Mouse (Mus musculus) yolk sac, embryonic 10.5 days (tissue): ENCODE data around the gene Gpbp1l1.

ENCODE experiments used
- DNase-seq: peaks from one replicate; pipeline ENCODE4 v3.0.0-alpha.2; 2017; ENCODE audit warnings: low spot score

Gene Gpbp1l1

DNA sequence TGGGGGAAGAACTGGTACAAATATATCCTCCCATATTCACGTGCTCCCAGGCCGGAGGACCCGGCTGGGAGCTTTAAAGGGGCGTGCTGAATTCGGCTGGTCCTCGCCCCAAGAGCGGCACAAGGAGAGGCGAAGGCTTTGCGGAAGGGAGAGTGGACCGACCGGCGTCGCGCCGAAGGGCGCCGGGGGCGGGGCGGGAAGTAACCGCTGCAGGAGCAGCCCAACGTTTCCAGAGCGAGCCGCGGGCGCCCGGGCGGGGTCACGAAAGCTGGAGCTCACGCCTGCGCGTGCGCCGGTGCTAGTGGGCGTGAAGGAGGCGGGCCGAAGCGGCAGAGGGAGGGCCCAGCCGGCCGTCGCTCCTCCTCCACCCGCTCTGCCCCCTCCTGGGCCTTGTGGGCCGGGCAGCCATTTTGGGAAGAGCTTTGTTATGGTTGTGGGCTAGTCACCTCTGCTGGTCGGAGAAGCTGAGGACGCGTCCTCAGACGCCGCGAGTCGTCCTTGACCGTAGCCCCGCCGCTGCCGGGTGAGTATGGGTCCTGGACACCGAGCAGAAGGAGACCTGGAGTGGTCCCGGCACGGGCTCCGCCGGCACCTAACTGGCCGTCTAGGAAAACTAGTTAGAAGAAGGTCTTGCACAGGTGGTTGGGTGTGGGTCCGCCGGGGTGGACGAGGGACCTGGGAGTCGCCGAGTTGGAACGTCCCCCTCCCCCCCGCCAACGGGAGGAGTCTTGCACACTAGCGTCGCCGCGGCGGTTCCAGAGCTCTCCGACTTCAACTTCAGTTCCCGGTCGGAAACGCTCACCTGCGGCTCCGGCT is at the start of gene Gpbp1l1:
Gene Gpbp1l1, plus strand, starts transcription at position 353 of the 816 bp plus-strand sequence.
- peak; percentile 97 for DNase-seq

DNA sequence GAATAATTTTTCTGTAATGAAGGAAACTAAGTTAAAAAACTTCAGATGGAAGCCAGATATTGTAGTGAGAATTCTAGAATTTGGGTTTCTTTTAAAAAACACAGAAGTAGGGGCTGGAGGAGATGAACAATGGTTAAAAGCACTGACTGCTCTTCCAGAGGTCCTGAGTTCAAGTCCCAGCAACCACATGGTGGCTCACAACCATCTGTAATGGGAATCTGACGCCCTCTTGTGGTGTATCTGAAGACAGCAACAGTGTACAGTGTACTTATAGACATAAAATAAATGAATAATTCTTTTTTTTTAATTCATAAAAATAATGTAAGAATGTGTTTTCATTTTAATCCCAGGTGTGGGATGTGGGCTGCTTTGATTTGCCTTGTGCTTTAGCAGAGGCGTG is 26.3 kb upstream of the Gpbp1l1 start:
- no peak for DNase-seq

DNA sequence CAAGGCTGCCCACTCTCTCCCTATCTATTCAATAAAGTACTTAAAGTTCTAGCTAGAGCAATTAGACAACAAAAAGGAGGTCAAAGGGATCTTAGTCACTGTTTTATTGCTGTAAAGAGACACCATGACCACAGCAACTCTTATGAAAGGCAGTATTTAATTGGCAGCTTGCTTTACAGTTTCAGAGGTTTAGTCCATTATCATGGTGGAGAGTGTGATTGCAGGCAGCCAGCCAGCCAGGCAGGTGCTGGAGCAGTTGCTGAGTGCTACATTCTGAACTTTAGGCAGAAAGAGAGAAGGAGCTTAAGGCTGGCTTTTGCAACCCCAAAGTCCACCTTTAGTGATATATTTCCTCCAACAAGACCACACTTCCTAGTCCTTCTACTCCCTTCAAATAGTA is 21.1 kb upstream of the Gpbp1l1 start:
- DNase-seq: no peak

DNA sequence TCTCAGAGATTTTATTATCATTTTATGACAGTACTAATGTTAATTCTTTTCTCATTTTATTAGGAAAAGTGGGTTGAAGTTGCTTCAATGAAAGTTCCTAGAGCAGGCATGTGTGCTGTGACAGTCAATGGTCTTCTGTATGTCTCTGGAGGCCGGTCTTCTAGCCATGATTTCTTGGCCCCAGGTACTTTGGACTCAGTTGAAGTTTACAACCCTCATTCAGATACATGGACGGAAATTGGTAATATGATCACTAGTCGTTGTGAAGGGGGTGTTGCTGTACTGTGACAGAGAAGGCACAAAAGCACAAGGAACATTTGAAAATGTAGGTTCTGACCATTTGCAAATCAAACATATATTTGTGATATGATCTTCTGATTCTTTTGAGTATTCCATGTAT is 19.7 kb upstream of the Gpbp1l1 start:
- no peak for DNase-seq

DNA sequence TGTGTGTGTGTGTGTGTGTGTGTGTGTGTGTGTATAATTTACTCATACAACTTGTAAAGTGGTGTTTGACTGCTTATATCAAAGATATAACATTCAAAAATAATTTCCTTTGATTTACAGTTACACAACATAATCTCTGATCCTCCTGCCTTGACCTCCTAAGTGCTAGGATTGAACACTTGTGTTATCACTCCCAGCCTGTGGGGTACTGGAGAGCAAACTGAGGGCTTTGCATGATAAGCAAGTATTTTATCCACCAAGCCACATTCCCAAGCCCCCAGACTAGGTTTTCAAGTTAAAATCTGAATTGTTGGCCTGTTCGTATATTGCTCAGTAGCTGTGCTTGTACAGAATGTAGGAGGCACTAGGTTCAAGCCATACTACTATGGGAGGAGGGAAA is 7.0 kb upstream of the Gpbp1l1 start:
- DNase-seq: no peak

DNA sequence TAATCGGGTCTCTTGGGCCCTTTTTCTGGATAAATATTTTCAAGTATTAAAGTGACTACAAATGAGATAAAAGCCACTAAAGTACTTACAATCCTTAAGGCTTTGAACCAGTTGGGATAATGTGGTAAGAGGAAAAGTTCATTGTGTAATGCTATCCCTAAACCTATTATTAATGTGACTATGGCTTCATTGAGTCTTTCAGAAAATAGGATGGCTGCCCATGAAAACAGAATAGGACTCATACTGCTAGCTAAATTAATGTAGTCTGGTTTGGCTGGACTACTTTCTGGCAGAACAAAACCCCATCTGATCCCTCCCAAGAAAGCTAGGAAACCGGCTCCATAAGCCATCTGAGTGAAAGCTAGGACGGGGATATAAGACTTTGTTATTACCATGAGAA is 4.4 kb upstream of the Gpbp1l1 start:
- no peak for DNase-seq

DNA sequence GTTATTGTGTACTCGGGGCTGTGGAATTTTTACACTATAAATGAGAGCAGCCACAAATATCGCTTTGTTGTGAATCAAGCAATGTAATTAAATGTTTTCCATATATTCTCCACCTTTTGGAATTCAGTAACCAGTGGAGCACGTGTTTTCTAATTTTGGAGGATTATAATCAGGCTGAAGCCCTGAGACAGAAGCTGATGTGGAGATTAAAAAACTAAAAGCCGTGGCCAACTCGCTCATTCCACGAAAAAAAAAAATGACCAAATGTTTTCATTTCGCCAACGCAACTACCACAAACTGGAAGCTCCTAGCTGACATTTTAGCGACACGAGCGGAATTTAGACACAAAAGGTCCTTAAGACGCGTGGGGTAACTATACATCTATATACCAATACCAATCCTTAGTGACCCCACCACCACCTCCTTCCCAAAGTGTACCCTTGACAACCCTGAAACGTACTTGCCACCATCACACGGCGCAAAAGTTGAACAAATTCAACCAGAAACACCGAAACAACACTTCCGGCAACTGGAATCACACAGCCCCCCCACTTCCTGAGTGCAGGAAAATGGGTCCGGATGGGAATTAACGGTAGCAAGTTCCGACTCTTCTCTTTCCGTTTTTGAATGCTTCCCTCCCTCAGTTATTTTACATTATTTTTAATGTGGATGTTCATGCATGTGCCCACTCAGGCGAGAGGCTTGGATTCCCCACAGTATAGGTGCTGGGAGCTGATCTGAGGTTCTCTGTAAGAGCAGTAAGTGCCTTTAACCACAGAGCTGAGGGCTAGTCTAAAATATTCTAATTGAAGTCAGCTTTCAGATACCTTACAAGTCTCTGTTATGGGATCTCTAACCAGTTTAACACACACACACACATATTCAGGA is 1.8 kb upstream of the Gpbp1l1 start, which contains the start of gene Tmem69:
Gene Tmem69, minus strand, starts transcription at position 524 of the 888 bp plus-strand sequence.
- peak; percentile 81 for DNase-seq

DNA sequence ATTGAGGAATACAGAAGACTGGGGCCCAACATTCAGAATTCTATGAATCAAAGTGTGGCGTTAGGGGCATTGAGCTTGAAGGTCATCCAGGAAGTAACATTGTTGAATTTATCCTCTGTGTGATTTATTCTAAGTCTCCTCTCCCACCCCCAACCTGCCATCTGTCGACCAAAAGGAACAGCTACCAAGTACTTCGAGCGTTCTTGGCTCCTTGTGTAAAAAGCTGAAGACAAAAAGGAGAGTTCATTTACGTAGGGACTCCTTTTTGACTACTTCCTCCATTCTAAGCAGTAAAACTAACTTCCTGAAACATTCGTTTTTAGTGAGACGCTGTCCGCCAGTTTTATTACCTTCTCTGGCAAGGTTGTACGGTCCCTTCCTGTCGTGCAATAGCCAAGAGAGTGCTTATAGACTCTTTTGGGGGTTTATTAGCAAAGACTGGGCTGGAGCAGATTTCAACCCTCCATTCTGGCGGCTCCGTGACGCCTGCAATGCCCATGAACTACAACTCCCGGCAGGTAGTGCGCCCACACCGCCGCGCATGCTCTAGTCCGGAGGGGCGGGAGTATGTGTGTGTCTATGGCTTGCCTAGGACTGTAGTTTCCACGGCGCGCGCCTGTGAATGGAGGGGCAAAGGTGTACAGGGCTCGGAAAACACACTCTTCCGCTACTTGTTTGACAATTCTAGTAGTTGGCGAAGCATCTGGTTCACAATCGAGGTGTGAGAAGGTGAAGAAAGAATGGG is 725 bp upstream of the Gpbp1l1 start:
- peak; percentile 93 for DNase-seq

DNA sequence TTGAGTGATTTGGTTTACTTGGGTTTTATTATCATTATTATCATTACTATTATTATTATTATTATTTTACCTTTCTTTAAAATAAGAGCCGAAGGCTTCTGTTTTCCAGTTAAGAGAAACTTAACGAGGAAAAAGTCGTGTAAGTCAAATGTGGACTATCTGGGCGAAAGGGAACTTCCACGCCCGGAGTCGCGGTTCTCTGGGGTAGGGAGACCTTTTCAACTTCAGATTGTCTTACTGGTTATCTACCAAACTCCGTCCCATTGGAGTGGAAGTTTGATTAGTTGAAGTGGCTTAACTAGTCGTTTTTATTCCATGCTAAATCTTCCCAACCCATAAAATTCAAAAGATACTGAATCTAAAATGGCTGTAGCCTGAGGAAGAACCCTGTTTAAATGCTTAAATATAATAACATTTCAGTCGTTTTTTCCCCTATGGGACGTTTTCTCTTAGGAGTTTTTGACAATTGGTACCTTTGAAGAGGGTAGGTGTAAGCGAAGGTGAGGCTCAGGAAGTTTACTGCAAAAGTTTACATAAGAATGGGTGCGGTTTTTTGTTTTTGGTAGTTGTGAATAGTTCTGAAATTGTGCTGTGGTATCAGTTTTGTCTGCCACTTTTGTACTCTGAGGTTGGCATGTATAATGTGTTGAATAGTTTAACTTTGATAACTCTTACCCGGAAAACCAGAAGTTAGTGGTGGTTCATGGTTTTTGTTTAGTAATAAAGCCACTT is 859 bp downstream of the Gpbp1l1 start:
- DNase-seq: no peak

DNA sequence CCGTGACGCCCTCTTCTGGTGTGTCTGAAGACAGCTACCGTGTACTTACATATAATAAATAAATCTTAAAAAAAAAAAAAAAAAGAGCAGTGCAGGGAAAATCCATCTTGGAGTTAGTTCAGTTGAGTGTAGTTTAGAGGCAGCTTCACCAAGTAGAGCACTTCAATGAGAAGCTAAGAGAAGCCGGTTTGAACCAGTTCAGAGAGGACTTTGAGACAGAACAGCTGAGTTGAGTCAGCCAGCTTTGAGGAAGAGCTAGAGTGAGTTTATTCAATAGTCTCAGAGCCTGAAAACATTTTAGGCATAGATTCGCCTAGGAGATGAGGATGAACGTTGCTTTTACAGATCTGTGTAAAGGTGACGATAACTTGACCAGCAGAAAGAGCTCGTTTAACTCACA is 38.3 kb downstream of the Gpbp1l1 start:
- peak; percentile 12 for DNase-seq

DNA sequence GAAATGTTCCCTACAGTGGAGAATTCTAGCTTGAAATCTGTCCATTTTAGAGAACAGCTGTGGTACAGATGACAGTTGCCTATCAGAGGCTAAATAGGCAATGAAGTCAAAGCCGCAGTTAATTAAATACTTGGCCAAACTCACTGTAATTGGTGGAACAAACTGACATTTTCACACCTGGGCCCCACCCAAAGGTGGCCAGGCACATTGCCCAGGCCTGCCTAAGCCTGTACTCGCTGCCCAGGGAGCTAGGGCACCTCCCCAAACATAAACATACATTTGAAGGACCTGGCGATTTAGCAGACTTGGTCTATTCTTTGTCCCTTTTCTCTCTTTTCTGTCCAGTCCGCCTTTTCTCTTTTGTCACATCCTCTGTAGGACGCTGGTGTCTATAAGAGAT is 38.9 kb downstream of the Gpbp1l1 start, which contains the start of gene Ccdc17:
Gene Ccdc17, plus strand, starts transcription at position 276 of the 400 bp plus-strand sequence.
- peak; percentile 6 for DNase-seq

DNA sequence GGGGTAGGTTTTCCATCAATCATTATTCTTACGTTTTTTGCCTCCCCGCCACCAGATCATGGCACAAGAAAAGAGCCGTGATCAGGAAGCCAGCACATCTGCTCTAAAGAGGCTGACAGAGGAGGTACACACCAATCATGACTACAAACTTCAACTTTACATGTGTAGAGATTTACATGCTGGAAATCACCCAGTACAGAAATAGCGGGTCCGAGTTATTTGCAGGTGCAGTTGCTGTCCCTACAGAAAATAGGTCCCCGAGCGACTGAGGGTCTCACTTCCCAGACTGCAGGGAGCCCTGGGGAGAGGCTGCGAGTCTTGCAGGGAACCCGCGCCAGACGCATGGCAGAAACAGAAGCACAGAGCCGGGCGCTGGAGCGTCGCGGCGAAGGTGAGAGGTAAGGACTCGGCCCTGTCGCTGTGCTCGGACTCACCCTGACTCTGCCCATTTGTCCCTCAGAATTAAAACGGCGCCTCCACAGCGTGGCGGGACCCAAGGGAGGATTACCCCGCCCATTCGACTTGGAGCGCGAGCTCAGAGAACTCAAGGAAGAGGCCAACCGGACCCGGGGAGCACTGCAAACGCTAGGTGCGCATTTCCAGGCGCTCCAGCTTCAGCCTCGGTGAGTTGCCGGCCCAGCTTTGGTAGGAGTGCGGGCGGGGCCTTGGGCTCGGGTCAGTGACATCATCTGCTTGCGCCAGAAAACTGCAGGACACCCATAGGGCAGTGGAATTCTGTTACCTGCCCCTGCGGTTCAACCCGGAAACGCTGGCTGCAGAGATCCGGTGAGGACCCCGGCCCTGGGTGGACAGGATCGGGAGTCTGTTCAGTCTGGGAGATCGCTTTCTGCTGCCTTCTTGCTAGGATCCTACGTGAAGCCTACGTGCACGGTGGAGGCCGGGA is 39.8 kb downstream of the Gpbp1l1 start:
- DNase-seq: peak; percentile 94

DNA sequence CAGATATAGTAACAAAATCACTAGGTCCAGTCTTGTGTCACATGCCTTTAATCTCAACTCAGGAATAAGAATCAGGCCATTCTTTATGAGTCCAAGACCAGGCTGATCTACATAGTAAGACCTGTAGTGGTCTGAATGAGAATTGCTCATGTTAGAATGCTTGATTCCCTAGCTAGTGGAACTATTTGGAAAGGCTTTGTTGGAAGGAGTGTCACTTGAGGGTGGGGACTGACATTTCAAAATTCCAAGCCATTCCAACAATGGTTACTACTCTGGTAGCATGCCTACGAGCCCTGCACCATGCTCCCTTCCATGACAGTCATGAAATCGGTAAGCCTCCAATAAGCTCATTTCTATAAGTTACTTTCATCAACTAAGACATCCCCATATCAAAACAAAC is 55.2 kb downstream of the Gpbp1l1 start:
- DNase-seq: no peak

DNA sequence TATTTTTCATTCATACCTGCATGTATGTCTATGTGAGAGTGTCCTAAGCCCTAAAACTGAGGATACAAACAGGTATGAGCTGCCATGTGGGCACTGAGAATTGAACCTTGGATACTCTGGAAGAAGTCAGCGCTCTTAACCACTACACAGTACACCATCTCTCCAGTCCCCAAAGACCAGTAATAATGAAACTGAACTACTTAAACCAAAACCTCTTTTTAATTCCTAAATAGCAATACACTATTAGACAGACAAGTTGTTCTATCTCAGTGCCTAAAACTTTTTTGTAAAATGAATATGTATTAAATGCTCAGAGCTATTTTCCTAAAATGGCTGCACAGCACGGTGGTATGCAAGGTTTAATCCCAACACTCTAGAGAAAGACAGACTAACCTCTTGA is 57.8 kb downstream of the Gpbp1l1 start:
- no peak for DNase-seq

DNA sequence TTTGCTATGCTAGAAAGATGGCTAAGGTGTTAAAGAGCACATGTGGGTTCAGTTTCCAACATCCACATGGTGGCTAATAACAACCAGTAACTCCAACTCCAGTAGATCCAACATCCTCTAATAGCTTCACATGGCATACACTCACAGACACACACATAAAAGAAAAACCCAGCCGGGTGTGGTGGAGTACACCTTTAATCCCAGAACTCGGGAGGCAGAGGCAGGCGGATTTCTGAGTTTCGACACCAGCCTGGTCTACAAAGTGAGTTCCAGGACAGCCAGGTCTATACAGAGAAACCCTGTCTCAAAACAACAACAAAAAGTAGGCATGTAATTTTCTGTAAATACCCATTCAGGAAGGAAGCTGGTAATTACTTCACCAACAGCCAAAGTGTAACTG is 67.4 kb downstream of the Gpbp1l1 start:
- DNase-seq: no peak

DNA sequence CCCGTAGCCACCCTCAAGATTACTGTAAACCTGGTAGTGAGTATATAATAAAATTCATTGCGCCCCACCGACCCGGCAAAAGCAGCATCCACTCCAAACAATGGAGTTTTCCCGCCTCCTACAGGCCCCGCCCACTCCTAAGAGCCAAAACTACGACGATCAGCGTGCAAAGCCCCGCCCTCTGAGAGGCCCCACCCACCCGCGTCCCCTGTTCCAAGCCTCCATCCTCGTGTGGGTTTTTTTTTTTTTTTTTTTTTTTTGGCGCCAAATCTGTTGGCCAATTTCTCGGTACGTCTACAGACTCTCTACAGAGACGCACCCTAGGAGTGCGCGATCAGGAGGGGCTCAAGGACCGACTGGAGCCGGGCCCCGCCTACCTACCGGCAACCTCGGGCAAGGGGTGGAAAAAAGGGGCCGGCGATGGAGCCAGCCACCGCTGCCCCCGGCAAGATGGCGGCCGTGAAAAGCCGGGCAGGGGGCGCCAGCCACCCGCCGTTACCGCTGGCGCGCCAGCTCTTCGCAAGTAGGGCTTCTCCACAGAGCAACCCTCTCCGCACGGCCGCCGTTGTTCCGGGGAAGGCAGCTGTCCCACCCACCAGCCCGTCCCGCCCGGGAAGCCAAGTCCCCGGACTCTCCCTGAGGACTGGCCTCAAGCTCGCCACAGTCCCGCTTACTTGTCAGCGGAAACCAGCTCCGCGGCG is 69.3 kb downstream of the Gpbp1l1 start:
- peak; percentile 92 for DNase-seq

DNA sequence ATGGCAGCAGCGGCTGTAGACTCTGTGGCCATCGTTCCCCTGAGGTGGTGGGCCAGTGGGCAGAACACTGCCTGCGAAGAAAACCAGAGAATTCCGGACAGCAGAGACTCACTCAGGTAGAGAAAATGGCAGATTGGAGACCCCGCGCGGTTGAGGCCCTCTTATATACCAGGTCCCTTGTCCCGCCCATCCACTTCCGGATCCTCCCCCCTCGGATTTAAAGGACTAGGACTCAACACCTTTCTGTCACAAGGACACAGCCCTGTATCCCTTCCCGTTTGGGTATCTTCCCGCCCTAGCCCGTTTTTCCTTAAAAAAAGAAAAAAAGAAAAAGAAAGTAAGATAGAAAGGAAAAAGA is 69.9 kb downstream of the Gpbp1l1 start:
- DNase-seq: peak; percentile 94

DNA sequence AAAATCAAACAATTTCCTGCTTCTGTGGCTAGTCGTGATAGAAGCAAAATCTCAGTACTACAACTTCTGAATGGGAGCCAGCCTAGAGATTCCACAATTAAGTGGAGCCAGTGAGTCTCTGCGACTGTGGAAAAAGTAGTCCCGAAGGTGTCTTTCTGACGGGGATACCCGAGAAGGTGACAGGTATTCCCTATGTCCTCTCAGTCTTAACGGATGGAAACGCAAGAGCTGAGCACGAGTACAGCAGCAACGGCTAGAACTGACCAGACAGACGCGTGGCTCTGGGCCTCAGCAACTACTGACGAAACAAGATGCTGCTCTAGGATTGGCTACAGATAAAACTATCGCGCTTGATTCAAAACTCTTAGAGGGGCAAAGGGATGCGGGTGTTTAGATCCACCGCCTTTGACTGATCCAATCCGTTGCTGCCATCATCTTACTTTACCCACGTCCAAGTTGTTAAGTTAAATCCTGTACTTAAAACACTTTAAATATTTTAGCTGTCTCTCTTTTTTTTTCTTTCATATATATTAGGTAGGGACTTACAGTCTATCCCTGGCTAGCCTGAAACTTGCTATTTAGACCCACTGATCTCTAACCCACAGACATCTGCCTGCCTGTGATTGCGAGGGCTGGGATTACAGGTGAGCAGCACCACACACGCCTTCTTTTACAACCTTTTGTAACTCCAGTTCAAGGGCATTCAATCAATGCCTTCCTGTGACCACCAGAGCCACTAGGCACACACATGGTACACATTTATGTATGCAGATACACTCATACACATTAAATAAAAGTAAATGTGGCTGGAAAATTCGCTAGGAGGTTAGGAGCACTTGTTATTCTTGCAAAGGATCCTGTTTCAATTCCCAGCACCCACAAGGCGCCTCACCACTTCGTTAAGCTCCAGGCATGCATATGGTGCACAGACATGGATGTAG is 70.5 kb downstream of the Gpbp1l1 start, which contains the start of gene Nasp:
Gene Nasp, minus strand, starts transcription at position 220 of the 941 bp plus-strand sequence.
- DNase-seq: peak; percentile 85

DNA sequence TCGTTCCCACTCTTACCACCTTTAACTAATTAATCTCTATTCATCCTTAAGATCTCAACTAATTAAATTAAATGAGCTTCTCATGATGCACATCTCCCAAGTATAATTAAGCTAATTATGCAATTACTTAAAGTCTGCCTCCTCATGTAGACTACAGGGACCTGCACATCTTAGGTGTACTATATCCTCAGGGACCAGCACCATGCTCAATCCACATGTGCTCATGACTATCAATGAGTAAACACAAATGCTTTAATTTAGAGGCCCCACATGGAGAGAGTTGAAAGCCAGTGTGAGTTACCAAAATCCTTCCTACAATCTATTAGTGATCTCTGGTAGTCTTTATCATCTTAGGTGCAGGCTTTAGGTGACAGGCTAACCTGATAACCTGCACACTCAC is 77.7 kb downstream of the Gpbp1l1 start:
- no peak for DNase-seq
